Mouse (Mus musculus) kidney, embryonic 14.5 days (tissue): ENCODE results near the gene Copg1. TPM values are rescaled to one million over a fixed set of nuclear protein-coding genes. Genes with fewer than 3 reads are reported as not detected.

Experiments
- ATAC-seq: fragments of 200-750 bp; cut with Nextera tagmentation; 2 replicates; pipeline ENCODE4 v1.8.0; 2017; ENCODE audit warnings: moderate number of reproducible peaks, mild to moderate bottlenecking, moderate TSS enrichment, moderate library complexity; ENCODE audit not compliant: low FRiP score, low TSS enrichment
- H3K27ac ChIP-seq: fragments of 300-500 bp; sonication (generic); 2 replicates; pipeline ENCODE4 v1.5.1; 2014; ENCODE audit warnings: low read depth, mild to moderate bottlenecking, low read length, moderate library complexity, mixed read lengths
- H3K27me3 ChIP-seq: fragments of 300-500 bp; sonication (generic); 2 replicates; pipeline ENCODE4 v1.6.1; 2014; ENCODE audit warnings: mild to moderate bottlenecking, low read length; ENCODE audit not compliant: control insufficient read depth, insufficient read depth
- H3K36me3 ChIP-seq: fragments of 300-500 bp; sonication (generic); 2 replicates; pipeline ENCODE4 v1.6.1; 2014; ENCODE audit warnings: low read length, mixed read lengths; ENCODE audit not compliant: control insufficient read depth, insufficient read depth
- H3K4me1 ChIP-seq: fragments of 300-500 bp; sonication (generic); 2 replicates; pipeline ENCODE4 v1.6.1; 2014; ENCODE audit warnings: low read length, mixed read lengths; ENCODE audit not compliant: control insufficient read depth, insufficient read depth
- H3K4me2 ChIP-seq: fragments of 300-500 bp; sonication (generic); replicated peaks from 2 replicates; pipeline ENCODE4 v1.6.1; 2014; ENCODE audit warnings: low read depth, mild to moderate bottlenecking, low read length
- H3K4me3 ChIP-seq: fragments of 300-500 bp; sonication (generic); 2 replicates; pipeline ENCODE4 v1.5.1; 2014; ENCODE audit warnings: mild to moderate bottlenecking, low read length
- H3K9ac ChIP-seq: fragments of 300-500 bp; sonication (generic); 2 replicates; pipeline ENCODE4 v1.6.1; 2014; ENCODE audit warnings: low read depth, mild to moderate bottlenecking, low read length, moderate library complexity
- H3K9me3 ChIP-seq: fragments of 300-500 bp; sonication (generic); 2 replicates; pipeline ENCODE4 v1.6.1; 2016; ENCODE audit warnings: low read length; ENCODE audit not compliant: control insufficient read depth
- WGBS: fragments of 180-500 bp; shearing (Covaris S2); extraction: QIAGEN DNeasy Blood & Tissue Kit; methylation state at CpG from one replicate; pipeline ENCODE4 v1.1.7; 2014; 5-methylcytosine and 5-hydroxymethylcytosine counted together
- polyA plus RNA-seq: library from polyadenylated mRNA; unstranded; fragments of >200 nt; fragmentation: Nextera tagmentation; extraction: Ambion mirVana; gene quantifications from 2 replicates; pipeline ENCODE4 v1.2.1, GENCODE M21; 2014

The Copg1 gene
- polyA plus RNA-seq, result 84.6 and 156 TPM in 2 replicates

DNA sequence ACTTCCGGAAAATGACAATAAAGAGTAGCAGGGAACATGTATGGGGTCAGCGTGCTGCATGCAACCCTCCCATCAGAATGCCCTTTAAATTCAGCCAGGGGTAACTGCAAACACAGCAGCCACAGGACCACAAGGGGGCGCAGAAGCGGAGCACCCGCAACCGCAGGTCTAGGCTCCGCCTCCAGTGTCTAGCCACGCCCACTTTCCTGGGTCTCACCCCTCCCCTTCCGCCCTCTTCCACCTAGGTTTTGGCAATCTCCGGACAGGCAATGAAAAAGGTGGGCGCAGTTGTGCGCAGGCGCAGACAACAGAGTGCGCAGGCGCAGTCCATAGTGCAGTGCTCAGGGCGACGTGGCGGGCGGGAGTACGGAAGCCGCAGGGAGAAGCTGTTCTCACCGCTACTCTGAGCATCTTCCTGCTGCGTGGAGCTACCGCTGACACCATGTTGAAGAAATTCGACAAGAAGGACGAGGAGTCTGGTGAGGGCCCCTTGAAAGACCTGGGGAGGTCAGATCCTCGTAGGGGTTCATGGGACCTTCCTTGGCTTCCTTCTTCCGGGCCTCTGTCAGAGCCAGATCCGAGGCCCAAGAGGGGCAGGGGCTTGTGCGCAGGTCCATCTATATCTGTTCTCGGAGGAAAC, at the start of gene Copg1:
Gene Copg1 (plus strand): TSS at position 221 of the 640 bp plus-strand sequence.
- peak within 1 kb of the TSS; percentile 67; the same call in 1 of the 2 replicates for H3K27ac ChIP-seq
- no peaks in the 10 kb centered on the region for H3K27me3 ChIP-seq
- WGBS, result under 1% methylated on average over 31 of the region's 31 CpGs

DNA sequence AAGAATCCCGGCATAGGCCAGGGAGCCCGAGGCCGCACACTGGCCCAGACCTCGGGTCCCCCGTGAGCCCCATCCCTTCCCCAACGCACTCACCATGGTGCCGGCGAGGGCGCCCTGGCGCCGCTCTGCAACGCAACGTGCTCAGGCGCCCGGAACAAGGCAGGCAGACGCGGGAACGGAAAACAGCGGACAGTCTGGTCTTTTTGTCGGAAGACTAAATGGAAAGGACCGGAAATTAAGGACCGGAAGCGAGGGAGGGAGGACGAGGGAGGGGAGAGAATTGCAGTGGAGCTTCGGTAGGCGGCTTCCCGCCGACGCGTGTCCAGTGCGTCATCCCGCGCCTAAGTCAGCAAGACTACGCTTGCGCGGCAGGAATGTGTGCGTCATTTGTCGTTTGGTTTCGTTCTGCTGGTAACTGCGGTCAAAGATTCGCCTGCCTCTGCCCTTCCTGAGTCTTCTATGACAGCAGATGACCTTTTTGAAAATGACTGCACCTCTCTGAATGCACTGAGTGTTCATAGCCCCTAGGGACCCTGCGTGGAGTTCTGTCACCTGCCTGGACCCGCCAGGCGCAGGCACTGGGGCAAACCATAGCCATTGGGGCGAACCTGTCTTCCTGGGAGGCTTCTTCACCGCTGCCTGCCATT, 48.9 kb upstream of the Copg1 start, which contains the start of gene Isy1:
Gene Isy1 (minus strand): TSS at position 248 of the 647 bp plus-strand sequence.
- Histone ChIP-seq H3K4me1 (peaks cover 3% of the 10 kb centered on the region; the same call in 1 of the 2 replicates), H3K36me3 (peaks cover 36% of the 10 kb centered on the region), H3K4me2 (peak within 1 kb of the TSS; percentile 77), H3K27ac (peak within 1 kb of the TSS; percentile 92), H3K4me3 (peak within 1 kb of the TSS; percentile 85), H3K9me3 (no peaks in the 10 kb centered on the region), H3K27me3 (no peaks in the 10 kb centered on the region), H3K9ac (peak within 1 kb of the TSS; percentile 83)
- ATAC-seq, result peak; percentile 94
- 1% methylated on average over 46 of the region's 46 CpGs for WGBS

More for the DNA sequence above, at the start of gene Copg1:
- Histone ChIP-seq H3K4me2 (peak within 1 kb of the TSS; percentile 75), H3K9ac (peak within 1 kb of the TSS; percentile 87), H3K9me3 (no peaks in the 10 kb centered on the region), H3K4me3 (peak within 1 kb of the TSS; percentile 77), H3K36me3 (peaks cover 39% of the 10 kb centered on the region), H3K4me1 (peaks cover 7% of the 10 kb centered on the region; the same call in 1 of the 2 replicates)
- peak; percentile 97 for ATAC-seq

DNA sequence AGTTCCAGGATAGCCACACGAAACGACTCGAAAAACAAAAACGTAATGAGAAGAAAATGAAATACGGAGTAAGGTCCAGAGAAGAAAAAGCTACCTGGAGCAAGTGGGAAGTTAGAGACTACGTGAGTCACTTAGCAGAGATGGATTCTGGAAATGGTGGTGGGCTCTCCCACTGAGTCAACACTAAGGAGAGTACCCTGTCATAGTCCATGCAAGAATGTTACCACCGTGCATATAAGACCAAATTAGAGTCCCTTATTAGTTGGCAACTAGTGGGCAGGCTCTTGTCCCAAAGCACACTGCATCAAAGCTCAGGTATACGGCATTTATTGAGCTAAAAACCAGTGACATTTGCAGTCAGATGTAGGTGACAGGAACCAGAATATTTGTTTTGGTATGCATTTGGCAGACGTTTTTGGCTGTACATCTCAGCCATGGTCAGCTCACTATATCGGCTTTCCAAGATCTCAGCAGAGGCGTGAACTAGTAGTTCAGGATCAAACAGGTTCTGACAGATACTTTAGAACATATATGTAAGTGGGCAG, 47.7 kb upstream of the Copg1 start:
- no peak overlapping the region for H3K9ac ChIP-seq

DNA sequence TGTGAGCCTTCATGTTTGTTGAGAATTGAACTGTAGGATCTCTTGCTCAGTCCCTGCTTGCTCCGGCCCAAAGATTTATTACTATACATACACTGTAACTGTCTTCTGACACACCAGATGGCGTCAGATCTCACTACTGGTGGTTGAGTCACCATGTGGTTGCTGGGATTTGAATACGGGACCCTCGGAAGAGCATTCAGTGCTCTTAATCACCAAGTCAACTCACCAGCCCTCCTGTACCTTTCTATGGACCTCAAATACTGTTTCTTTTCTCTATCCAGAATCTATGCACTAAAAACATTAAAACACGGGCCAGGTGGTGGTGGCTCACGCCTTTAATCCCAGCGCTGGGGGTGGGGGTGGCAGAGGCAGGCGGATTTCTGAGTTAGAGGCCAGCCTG, 46.0 kb upstream of the Copg1 start:
- H3K9ac ChIP-seq, result no peak overlapping the region
- H3K27me3 ChIP-seq, result no peaks in the 10 kb centered on the region
- no peak overlapping the region for H3K27ac ChIP-seq
- H3K9me3 ChIP-seq, result no peaks in the 10 kb centered on the region
- no peak for ATAC-seq
- 75% methylated on average over 8 of the region's 8 CpGs for WGBS
- no peak overlapping the region for H3K4me3 ChIP-seq
- peaks cover 48% of the 10 kb centered on the region for H3K36me3 ChIP-seq
- H3K4me2 ChIP-seq, result no peak overlapping the region
- peaks cover 3% of the 10 kb centered on the region; the same call in 1 of the 2 replicates for H3K4me1 ChIP-seq

More for the DNA sequence above, 47.7 kb upstream of the Copg1 start:
- H3K9me3 ChIP-seq, result no peaks in the 10 kb centered on the region
- ATAC-seq, result no peak
- peak overlapping the region; percentile 77; the same call in 1 of the 2 replicates for H3K4me2 ChIP-seq
- no peak overlapping the region for H3K27ac ChIP-seq
- WGBS, result 63% methylated on average over 11 of the region's 11 CpGs
- H3K4me3 ChIP-seq, result no peak overlapping the region
- peaks cover 36% of the 10 kb centered on the region for H3K36me3 ChIP-seq
- no peaks in the 10 kb centered on the region for H3K27me3 ChIP-seq
- H3K4me1 ChIP-seq, result peaks cover 3% of the 10 kb centered on the region; the same call in 1 of the 2 replicates

DNA sequence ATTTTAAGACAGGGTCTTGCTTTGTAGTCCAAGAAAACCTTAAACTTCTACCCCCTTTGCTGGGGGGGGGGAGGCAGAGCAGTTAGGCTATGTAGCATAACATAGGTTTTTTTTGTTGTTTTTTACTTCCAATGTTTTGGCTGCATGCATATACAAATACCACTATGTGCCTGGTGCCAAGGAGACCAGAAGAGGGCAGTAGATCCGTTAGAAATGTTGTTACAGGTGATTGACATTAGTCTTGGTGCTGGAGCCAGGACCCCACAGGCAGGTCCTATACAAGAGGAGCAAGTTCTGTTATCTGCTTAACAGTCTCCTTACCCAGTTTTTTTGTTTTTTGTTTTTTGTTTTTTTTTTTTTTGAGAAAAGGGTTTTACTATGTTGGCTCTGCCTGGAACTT, 45.4 kb upstream of the Copg1 start:
- no peak for ATAC-seq
- peaks cover 3% of the 10 kb centered on the region; the same call in 1 of the 2 replicates for H3K4me1 ChIP-seq
- H3K9ac ChIP-seq, result no peak overlapping the region
- no peaks in the 10 kb centered on the region for H3K27me3 ChIP-seq
- H3K4me3 ChIP-seq, result no peak overlapping the region
- no peak overlapping the region for H3K27ac ChIP-seq
- no peaks in the 10 kb centered on the region for H3K9me3 ChIP-seq
- 12% methylated on average over 1 of the region's 1 CpGs for WGBS
- peaks cover 54% of the 10 kb centered on the region for H3K36me3 ChIP-seq
- no peak overlapping the region for H3K4me2 ChIP-seq

DNA sequence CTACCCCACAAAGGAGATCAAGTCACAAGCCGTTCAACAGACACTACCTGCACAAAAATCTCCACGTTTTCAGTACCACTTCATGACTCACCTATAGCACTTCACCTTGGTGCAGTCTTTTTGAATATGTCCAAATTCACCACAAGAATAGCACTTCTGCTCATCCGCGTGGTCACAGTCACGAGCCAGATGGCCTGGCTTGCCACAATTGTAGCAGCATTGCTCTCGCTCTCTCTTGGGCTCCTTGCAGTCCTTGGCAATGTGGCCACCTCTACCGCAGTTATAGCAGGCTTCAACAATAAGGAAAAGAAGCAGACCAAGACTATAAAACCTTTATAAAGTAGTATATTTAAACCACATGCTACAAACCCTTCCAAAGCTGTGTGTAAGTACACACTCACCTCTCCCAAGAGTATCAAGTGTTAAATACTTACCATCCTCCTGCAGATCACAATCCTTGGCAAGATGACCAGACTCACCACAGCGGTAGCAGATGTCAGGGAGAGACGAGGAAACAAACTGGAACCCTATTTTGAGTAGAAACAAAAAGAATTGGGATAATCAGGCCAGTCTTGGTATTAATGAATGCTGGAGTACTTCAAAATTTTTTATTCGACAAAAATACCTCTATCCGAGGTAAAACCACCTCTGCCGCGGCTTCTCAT, 42.5 kb upstream of the Copg1 start:
- Histone ChIP-seq H3K4me2 (no peak overlapping the region), H3K9me3 (no peaks in the 10 kb centered on the region), H3K36me3 (peaks cover 71% of the 10 kb centered on the region), H3K4me1 (peaks cover 12% of the 10 kb centered on the region), H3K27me3 (no peaks in the 10 kb centered on the region), H3K9ac (no peak overlapping the region), H3K4me3 (no peak overlapping the region), H3K27ac (no peak overlapping the region)
- WGBS, result 91% methylated on average over 13 of the region's 13 CpGs
- no peak for ATAC-seq

DNA sequence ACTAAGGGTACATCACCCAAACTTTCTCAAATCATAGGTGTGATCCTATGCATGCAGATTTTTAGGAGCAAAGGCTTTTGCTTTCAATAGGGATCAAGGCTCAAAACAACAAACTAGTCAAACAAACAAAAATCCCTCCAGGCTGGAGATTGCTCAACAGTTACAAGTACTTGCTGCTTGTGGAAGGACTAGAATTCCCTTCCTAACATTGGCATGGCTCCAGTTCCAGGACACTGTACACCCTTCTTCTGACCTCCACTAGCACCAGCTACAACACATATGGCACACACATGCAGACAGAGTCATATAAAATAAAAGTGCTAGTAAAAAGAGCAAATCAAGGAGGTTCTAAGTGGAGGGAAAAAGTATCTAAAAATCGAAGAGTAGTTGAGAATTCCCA, 40.8 kb upstream of the Copg1 start:
- peaks cover 66% of the 10 kb centered on the region for H3K36me3 ChIP-seq

DNA sequence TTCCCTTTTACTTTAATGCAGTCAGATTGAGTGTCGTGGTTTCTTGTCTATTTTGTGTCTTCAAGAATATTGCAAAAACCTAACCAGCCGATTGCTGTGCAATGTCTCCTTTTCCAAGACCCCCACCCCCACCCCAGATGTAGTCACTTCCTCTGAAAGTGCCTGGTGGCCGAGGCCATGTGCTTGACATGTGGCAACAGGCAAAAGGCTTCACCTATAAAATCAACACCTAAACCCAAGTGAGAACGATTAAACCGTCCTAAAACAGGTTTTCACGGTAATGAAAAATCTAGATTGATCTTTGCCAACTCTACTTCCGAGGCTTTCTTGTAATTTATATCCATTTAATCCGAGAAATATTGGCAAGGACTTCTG, 37.8 kb upstream of the Copg1 start:
- Histone ChIP-seq H3K9ac (peak overlapping the region; percentile 99), H3K4me2 (peak overlapping the region; percentile 77), H3K9me3 (no peaks in the 10 kb centered on the region), H3K4me3 (peak overlapping the region; percentile 100), H3K36me3 (peaks cover 37% of the 10 kb centered on the region), H3K4me1 (peaks cover 12% of the 10 kb centered on the region), H3K27me3 (no peaks in the 10 kb centered on the region), H3K27ac (peak overlapping the region; percentile 90)
- ATAC-seq, result no peak
- WGBS, result 1% methylated on average over 8 of the region's 8 CpGs

More for the DNA sequence above, 40.8 kb upstream of the Copg1 start:
- no peaks in the 10 kb centered on the region for H3K9me3 ChIP-seq
- ATAC-seq, result no peak
- H3K4me1 ChIP-seq, result peaks cover 12% of the 10 kb centered on the region
- H3K9ac ChIP-seq, result no peak overlapping the region
- no peak overlapping the region for H3K4me2 ChIP-seq
- no peaks in the 10 kb centered on the region for H3K27me3 ChIP-seq
- H3K4me3 ChIP-seq, result no peak overlapping the region
- WGBS, result 90% methylated on average over 1 of the region's 1 CpGs
- H3K27ac ChIP-seq, result no peak overlapping the region
